Mouse (Mus musculus): Measurements from ENCODE around the gene Afap1. TPM values are rescaled to one million over a fixed set of nuclear protein-coding genes. Genes with fewer than 3 reads are reported as not detected.

The Afap1 gene
- polyA plus RNA-seq, 1 experiment from 2014 or later: 21.3 TPM

- Histone ChIP-seq H3K4me1 (ENCODE audit: control insufficient read depth, insufficient read depth, low read length) (peaks cover 53% of the 10 kb centered on the region), H3K9ac (replicated peaks; ENCODE audit: low read depth, low read length) (no peak overlapping the region), H3K36me3 (ENCODE audit: control insufficient read depth, insufficient read depth, low read length) (no peaks in the 10 kb centered on the region), H3K4me2 (replicated peaks; ENCODE audit: low read depth, low read length) (no peak overlapping the region), H3K27ac (ENCODE audit: low read length) (peak overlapping the region; percentile 40; the same call in 1 of the 2 replicates), H3K9me3 (ENCODE audit: control insufficient read depth, low read depth, low read length) (no peaks in the 10 kb centered on the region), H3K4me3 (ENCODE audit: low read depth, low read length) (no peak overlapping the region), H3K27me3 (ENCODE audit: control insufficient read depth, insufficient read depth, low read length) (no peaks in the 10 kb centered on the region)
- no peak for ATAC-seq (ENCODE audit: insufficient number of reproducible peaks, insufficient read depth, low FRiP score, low read depth)
- WGBS: 48% methylated on average over 12 of the region's 12 CpGs
These were observed 32.1 kb downstream of the Afap1 start for GRCm38 (mm10) chr5:35925171-35925634.

- H3K4me3 ChIP-seq (ENCODE audit: low read depth, low read length): no peak overlapping the region
- no peak overlapping the region for H3K9ac ChIP-seq (replicated peaks; ENCODE audit: low read depth, low read length)
- no peak for ATAC-seq (ENCODE audit: insufficient number of reproducible peaks, insufficient read depth, low FRiP score, low read depth)
- peaks cover 47% of the 10 kb centered on the region for H3K4me1 ChIP-seq (ENCODE audit: control insufficient read depth, insufficient read depth, low read length)
- no peaks in the 10 kb centered on the region for H3K36me3 ChIP-seq (ENCODE audit: control insufficient read depth, insufficient read depth, low read length)
- no peaks in the 10 kb centered on the region for H3K27me3 ChIP-seq (ENCODE audit: control insufficient read depth, insufficient read depth, low read length)
- H3K9me3 ChIP-seq (ENCODE audit: control insufficient read depth, low read depth, low read length): no peaks in the 10 kb centered on the region
- H3K4me2 ChIP-seq (replicated peaks; ENCODE audit: low read depth, low read length): no peak overlapping the region
- H3K27ac ChIP-seq (ENCODE audit: low read length): no peak overlapping the region
- WGBS: 88% methylated on average over 8 of the region's 8 CpGs
These were observed 33.4 kb downstream of the Afap1 start for GRCm38 (mm10) chr5:35926511-35926910.

- no peaks in the 10 kb centered on the region for H3K36me3 ChIP-seq (ENCODE audit: control insufficient read depth, insufficient read depth, low read length)
- no peak overlapping the region for H3K4me2 ChIP-seq (replicated peaks; ENCODE audit: low read depth, low read length)
- H3K9me3 ChIP-seq (ENCODE audit: control insufficient read depth, low read depth, low read length): no peaks in the 10 kb centered on the region
- WGBS: 30% methylated on average over 5 of the region's 5 CpGs
- H3K9ac ChIP-seq (replicated peaks; ENCODE audit: low read depth, low read length): no peak overlapping the region
- ATAC-seq (ENCODE audit: insufficient number of reproducible peaks, insufficient read depth, low FRiP score, low read depth): peak; percentile 50; the same call in 1 of the 2 replicates
- peak overlapping the region; percentile 77 for H3K27ac ChIP-seq (ENCODE audit: low read length)
- H3K4me1 ChIP-seq (ENCODE audit: control insufficient read depth, insufficient read depth, low read length): peaks cover 22% of the 10 kb centered on the region; the same call in 1 of the 2 replicates
- no peak overlapping the region for H3K4me3 ChIP-seq (ENCODE audit: low read depth, low read length)
- no peaks in the 10 kb centered on the region for H3K27me3 ChIP-seq (ENCODE audit: control insufficient read depth, insufficient read depth, low read length)
These were observed 38.2 kb downstream of the Afap1 start for GRCm38 (mm10) chr5:35931296-35931695.

GRCm38 (mm10) chr5:35933059-35933458 is 39.9 kb downstream of the Afap1 start:
- Histone ChIP-seq H3K27me3 (ENCODE audit: control insufficient read depth, insufficient read depth, low read length) (no peaks in the 10 kb centered on the region), H3K9me3 (ENCODE audit: control insufficient read depth, low read depth, low read length) (no peaks in the 10 kb centered on the region), H3K36me3 (ENCODE audit: control insufficient read depth, insufficient read depth, low read length) (peaks cover 5% of the 10 kb centered on the region), H3K4me3 (ENCODE audit: low read depth, low read length) (no peak overlapping the region), H3K4me2 (replicated peaks; ENCODE audit: low read depth, low read length) (no peak overlapping the region), H3K27ac (ENCODE audit: low read length) (no peak overlapping the region), H3K9ac (replicated peaks; ENCODE audit: low read depth, low read length) (no peak overlapping the region), H3K4me1 (ENCODE audit: control insufficient read depth, insufficient read depth, low read length) (peaks cover 16% of the 10 kb centered on the region; the same call in 1 of the 2 replicates)
- WGBS: 77% methylated on average over 10 of the region's 10 CpGs
- ATAC-seq (ENCODE audit: insufficient number of reproducible peaks, insufficient read depth, low FRiP score, low read depth): no peak

GRCm38 (mm10) chr5:35935939-35936338 is 42.8 kb downstream of the Afap1 start:
- peaks cover 5% of the 10 kb centered on the region for H3K36me3 ChIP-seq (ENCODE audit: control insufficient read depth, insufficient read depth, low read length)
- no peak for ATAC-seq (ENCODE audit: insufficient number of reproducible peaks, insufficient read depth, low FRiP score, low read depth)
- no peak overlapping the region for H3K9ac ChIP-seq (replicated peaks; ENCODE audit: low read depth, low read length)
- H3K9me3 ChIP-seq (ENCODE audit: control insufficient read depth, low read depth, low read length): no peaks in the 10 kb centered on the region
- H3K4me1 ChIP-seq (ENCODE audit: control insufficient read depth, insufficient read depth, low read length): peaks cover 25% of the 10 kb centered on the region; the same call in 1 of the 2 replicates
- no peak overlapping the region for H3K4me2 ChIP-seq (replicated peaks; ENCODE audit: low read depth, low read length)
- H3K27me3 ChIP-seq (ENCODE audit: control insufficient read depth, insufficient read depth, low read length): no peaks in the 10 kb centered on the region
- H3K27ac ChIP-seq (ENCODE audit: low read length): no peak overlapping the region
- 60% methylated on average over 7 of the region's 7 CpGs for WGBS
- H3K4me3 ChIP-seq (ENCODE audit: low read depth, low read length): no peak overlapping the region

- peaks cover 5% of the 10 kb centered on the region for H3K36me3 ChIP-seq (ENCODE audit: control insufficient read depth, insufficient read depth, low read length)
- H3K9me3 ChIP-seq (ENCODE audit: control insufficient read depth, low read depth, low read length): no peaks in the 10 kb centered on the region
- peak overlapping the region; percentile 30; the same call in 1 of the 2 replicates for H3K27ac ChIP-seq (ENCODE audit: low read length)
- 51% methylated on average over 10 of the region's 10 CpGs for WGBS
- ATAC-seq (ENCODE audit: insufficient number of reproducible peaks, insufficient read depth, low FRiP score, low read depth): no peak
- H3K27me3 ChIP-seq (ENCODE audit: control insufficient read depth, insufficient read depth, low read length): no peaks in the 10 kb centered on the region
- no peak overlapping the region for H3K9ac ChIP-seq (replicated peaks; ENCODE audit: low read depth, low read length)
- H3K4me3 ChIP-seq (ENCODE audit: low read depth, low read length): no peak overlapping the region
- H3K4me2 ChIP-seq (replicated peaks; ENCODE audit: low read depth, low read length): no peak overlapping the region
- H3K4me1 ChIP-seq (ENCODE audit: control insufficient read depth, insufficient read depth, low read length): 0 out of 2 replicates have a peak, but pooled peaks cover 22% of the 10 kb centered on the region
These were observed 45.4 kb downstream of the Afap1 start for GRCm38 (mm10) chr5:35938249-35939223.

DNA sequence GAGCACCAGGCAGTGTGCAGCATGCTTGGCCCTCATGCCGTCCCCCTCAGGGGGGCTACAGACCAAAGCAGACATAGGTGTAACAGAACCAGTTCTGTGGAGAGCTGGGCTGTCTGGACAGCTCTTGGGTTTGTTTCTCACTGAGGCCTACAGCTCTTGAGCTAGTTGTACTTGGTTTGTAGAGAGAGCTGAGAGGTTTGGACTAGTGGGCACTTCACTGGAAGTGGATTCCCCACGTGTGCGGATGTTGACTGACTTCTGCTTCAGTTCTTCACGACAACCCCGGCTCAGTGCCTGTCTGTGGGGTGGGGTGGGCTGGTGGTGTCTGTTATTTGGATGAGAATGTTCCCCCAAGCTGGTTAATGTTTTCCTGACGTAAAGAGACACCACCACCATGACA is 46.8 kb downstream of the Afap1 start:
- 79% methylated on average over 6 of the region's 6 CpGs for WGBS
- Histone ChIP-seq H3K27ac (ENCODE audit: low read length) (no peak overlapping the region), H3K4me1 (ENCODE audit: control insufficient read depth, insufficient read depth, low read length) (0 out of 2 replicates have a peak, but pooled peaks cover 22% of the 10 kb centered on the region)

DNA sequence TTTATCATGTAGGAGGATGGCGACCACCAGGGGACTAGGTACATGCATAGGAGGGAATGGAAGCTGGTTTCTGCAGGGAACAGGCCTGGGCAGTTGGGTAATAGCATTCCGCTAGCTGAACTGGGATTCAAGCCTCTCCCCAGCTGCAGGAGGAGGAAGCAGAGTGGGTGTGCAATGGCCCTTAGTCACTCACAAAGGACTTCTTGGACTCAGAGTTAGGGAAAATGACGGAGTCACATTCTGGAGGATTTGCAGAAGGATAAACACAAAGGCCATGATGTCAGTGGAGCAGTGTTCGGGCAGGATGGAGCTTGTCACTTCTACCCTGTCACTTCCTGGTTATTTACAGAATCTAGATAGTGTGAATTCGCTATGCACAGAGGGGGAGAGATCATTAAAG is 50.4 kb downstream of the Afap1 start:
- peaks cover 5% of the 10 kb centered on the region; the same call in 1 of the 2 replicates for H3K36me3 ChIP-seq (ENCODE audit: control insufficient read depth, insufficient read depth, low read length)
- ATAC-seq (ENCODE audit: insufficient number of reproducible peaks, insufficient read depth, low FRiP score, low read depth): peak; percentile 43; the same call in 1 of the 2 replicates
- peak overlapping the region; percentile 78 for H3K27ac ChIP-seq (ENCODE audit: low read length)
- H3K9me3 ChIP-seq (ENCODE audit: control insufficient read depth, low read depth, low read length): no peaks in the 10 kb centered on the region
- H3K27me3 ChIP-seq (ENCODE audit: control insufficient read depth, insufficient read depth, low read length): no peaks in the 10 kb centered on the region
- H3K4me2 ChIP-seq (replicated peaks; ENCODE audit: low read depth, low read length): no peak overlapping the region
- no peak overlapping the region for H3K9ac ChIP-seq (replicated peaks; ENCODE audit: low read depth, low read length)
- 0 out of 2 replicates have a peak, but pooled peaks cover 15% of the 10 kb centered on the region for H3K4me1 ChIP-seq (ENCODE audit: control insufficient read depth, insufficient read depth, low read length)
- no peak overlapping the region for H3K4me3 ChIP-seq (ENCODE audit: low read depth, low read length)
- 60% methylated on average over 5 of the region's 5 CpGs for WGBS

More for the DNA sequence above, 46.8 kb downstream of the Afap1 start:
- Histone ChIP-seq H3K4me3 (ENCODE audit: low read depth, low read length) (no peak overlapping the region), H3K27me3 (ENCODE audit: control insufficient read depth, insufficient read depth, low read length) (no peaks in the 10 kb centered on the region), H3K36me3 (ENCODE audit: control insufficient read depth, insufficient read depth, low read length) (peaks cover 5% of the 10 kb centered on the region), H3K9me3 (ENCODE audit: control insufficient read depth, low read depth, low read length) (no peaks in the 10 kb centered on the region), H3K4me2 (replicated peaks; ENCODE audit: low read depth, low read length) (no peak overlapping the region), H3K9ac (replicated peaks; ENCODE audit: low read depth, low read length) (no peak overlapping the region)
- no peak for ATAC-seq (ENCODE audit: insufficient number of reproducible peaks, insufficient read depth, low FRiP score, low read depth)
